Mouse (Mus musculus) right cerebral cortex, postnatal 4 days (tissue): ENCODE measurements at regions not wholly inside any gene's neighbourhood (a gene's known extent, or its start where the extent isn't known, plus 50 kb on each side); places are given as distances from the start of the nearest gene placed in this dataset.
A peak's percentile ranks its signal among the peaks of the same experiment; 100 is the strongest.

Source experiments
- DNase-seq: peaks from one replicate; pipeline ENCODE4 v3.0.0-alpha.2; 2022

- no peak for DNase-seq
Observed at GRCm38 (mm10) chr2:149725932-149726331, 103.1 kb upstream of the Syndig1 start.

- DNase-seq, result no peak
Observed at GRCm38 (mm10) chr2:149737837-149738236, 91.2 kb upstream of the Syndig1 start.

GRCm38 (mm10) chr2:149739886-149740285, 89.1 kb upstream of the Syndig1 start:
- peak; percentile 60 for DNase-seq

GRCm38 (mm10) chr2:149742661-149743060, 86.3 kb upstream of the Syndig1 start:
- no peak for DNase-seq

- peak; percentile 8 for DNase-seq
Observed at GRCm38 (mm10) chr2:149748240-149748822, 80.7 kb upstream of the Syndig1 start.

GRCm38 (mm10) chr2:149759151-149759550, 69.9 kb upstream of the Syndig1 start:
- DNase-seq, result no peak

GRCm38 (mm10) chr2:149763864-149764263, 65.1 kb upstream of the Syndig1 start:
- DNase-seq, result no peak

GRCm38 (mm10) chr2:149768027-149768426, 61.0 kb upstream of the Syndig1 start:
- DNase-seq, result no peak

- DNase-seq, result no peak
Observed at GRCm38 (mm10) chr2:149768551-149768950, 60.5 kb upstream of the Syndig1 start.

- no peak for DNase-seq
Observed at GRCm38 (mm10) chr2:149777316-149777715, 51.7 kb upstream of the Syndig1 start.
